Mouse (Mus musculus): ENCODE measurements around the gene Tmem79.

DNA sequence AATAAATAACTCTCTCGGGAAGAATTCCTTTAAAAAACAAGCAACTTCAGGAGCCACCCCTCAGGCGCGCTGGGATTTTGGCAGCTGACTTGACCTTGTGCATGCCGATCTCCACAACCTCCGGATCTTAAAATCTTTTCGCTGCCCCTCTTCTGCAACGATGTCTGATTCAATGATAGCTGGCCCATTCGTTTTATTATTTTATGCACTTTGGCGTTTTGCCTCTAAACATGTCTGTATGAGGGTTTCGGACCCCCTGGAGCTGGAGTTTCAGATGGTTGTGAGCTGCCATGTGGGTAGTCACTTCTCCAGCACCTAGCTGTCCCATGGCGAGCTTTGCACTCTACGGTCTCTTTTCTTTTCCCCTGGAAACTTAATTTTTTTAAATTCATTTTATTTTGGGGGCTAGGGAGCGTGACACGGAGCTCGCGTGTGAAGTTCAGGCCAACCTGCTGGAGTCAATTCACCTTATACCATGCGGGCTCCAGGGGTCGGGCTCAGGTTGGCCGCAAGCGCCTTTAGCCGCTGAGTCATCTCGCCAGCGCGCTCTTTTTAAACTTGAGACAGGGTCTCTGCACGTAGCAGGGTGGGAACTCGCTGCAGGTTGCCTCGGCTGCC lies 403 bp downstream of the Tmem79 start:
- TF ChIP-seq CTCF (IDR thresholded peaks at IDR 0.05; ENCODE audit: low read depth): peak; percentile 28; the same call in 1 of the 2 replicates
- TF ChIP-seq EP300 (IDR thresholded peaks at IDR 0.05; ENCODE audit: low read depth): no peak

Measured in liver, embryonic 14.5 days (tissue).